Mouse (Mus musculus) olfactory bulb, adult 2 months (tissue): ENCODE results near the gene Cyth4.

Experiments used
- CTCF ChIP-seq: fragments of 200-500 bp; IDR thresholded peaks from 2 replicates; pipeline ENCODE4 v1.5.1; 2012; ENCODE audit warnings: low read depth, mild to moderate bottlenecking, low read length, moderate library complexity; ENCODE audit not compliant: insufficient read depth
- POLR2A ChIP-seq: fragments of 200-500 bp; IDR thresholded peaks from 2 replicates; pipeline ENCODE4 v1.6.1; 2012; ENCODE audit warnings: mild to moderate bottlenecking, low read depth, low read length, moderate library complexity; ENCODE audit not compliant: insufficient read depth

- TF ChIP-seq POLR2A = no peak
- no peak for TF ChIP-seq CTCF
Measured at GRCm38 (mm10) chr15:78589936-78590335, 6.9 kb upstream of the Cyth4 start.
